Mouse (Mus musculus) embryo, embryonic 9.5 days (tissue): ENCODE measurements around the gene Rasgrp3.
A peak's percentile ranks its signal among the peaks of the same experiment; 100 is the strongest.

Experiments
- DNase-seq: peaks from one replicate; pipeline ENCODE4 v3.0.0-alpha.2; 2017; ENCODE audit errors: extremely low spot score

Rasgrp3 gene

GRCm38 (mm10) chr17:75503031-75503430, 67.3 kb downstream of the Rasgrp3 start:
- DNase-seq: no peak

GRCm38 (mm10) chr17:75505053-75505452, 69.4 kb downstream of the Rasgrp3 start:
- DNase-seq: no peak

GRCm38 (mm10) chr17:75506097-75506675, 70.5 kb downstream of the Rasgrp3 start:
- no peak for DNase-seq

- DNase-seq: no peak
Observed at GRCm38 (mm10) chr17:75506708-75507641, 71.3 kb downstream of the Rasgrp3 start.

GRCm38 (mm10) chr17:75509257-75509656, 73.6 kb downstream of the Rasgrp3 start:
- DNase-seq: no peak

DNA sequence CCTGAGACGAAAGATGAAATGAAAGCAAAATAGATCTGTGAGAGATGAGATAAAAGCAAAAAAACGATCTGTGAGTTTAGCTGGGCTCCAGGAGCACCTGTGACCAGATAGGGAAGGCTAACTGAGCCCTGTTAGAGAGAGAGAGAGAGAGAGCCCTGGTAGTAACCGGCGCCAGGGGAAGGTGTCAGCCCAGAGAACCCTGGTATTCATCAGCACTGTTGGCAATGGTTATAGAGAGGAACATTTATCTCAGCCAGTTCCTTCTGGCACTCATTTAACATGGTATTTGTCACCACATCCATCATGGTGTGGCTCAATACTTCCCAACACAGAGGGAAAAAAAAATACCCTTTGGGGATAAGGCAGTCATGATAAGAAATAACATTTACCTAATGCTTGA, 80.9 kb downstream of the Rasgrp3 start:
- DNase-seq: no peak

- no peak for DNase-seq
Observed at GRCm38 (mm10) chr17:75518181-75518901, 82.6 kb downstream of the Rasgrp3 start.

DNA sequence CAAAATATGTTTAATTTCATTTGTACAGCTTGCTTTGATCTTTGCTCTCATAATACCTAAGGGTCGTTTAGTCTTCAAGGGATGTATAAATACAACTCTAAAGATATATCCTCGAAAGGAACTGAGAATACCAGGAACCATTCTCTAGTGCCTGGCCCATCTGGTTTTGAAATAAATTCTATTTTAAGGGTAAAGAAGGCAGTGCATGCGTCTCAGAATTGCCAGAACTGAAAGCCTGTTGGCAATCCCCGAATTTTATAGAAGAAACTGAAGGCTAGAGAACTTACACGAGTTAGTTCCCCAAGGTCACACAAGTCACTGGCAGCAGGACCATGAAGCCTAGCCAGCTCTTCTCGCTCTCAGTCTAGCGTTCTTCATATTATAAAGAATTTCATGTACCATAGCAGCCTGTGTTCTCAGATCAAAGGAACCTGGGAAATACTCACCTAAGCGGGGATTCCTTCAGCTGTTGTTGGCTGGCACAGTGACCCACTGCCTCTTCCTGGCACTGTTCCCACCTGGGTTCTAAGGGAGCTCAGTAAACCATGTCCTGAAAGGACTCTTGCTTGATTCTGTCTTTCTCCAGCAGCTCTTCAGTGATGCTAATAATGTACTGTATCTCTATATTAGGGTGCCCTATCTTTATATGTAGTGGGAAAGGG, 83.7 kb downstream of the Rasgrp3 start:
- no peak for DNase-seq

- no peak for DNase-seq
Observed at GRCm38 (mm10) chr17:75521236-75521842, 85.6 kb downstream of the Rasgrp3 start.

DNA sequence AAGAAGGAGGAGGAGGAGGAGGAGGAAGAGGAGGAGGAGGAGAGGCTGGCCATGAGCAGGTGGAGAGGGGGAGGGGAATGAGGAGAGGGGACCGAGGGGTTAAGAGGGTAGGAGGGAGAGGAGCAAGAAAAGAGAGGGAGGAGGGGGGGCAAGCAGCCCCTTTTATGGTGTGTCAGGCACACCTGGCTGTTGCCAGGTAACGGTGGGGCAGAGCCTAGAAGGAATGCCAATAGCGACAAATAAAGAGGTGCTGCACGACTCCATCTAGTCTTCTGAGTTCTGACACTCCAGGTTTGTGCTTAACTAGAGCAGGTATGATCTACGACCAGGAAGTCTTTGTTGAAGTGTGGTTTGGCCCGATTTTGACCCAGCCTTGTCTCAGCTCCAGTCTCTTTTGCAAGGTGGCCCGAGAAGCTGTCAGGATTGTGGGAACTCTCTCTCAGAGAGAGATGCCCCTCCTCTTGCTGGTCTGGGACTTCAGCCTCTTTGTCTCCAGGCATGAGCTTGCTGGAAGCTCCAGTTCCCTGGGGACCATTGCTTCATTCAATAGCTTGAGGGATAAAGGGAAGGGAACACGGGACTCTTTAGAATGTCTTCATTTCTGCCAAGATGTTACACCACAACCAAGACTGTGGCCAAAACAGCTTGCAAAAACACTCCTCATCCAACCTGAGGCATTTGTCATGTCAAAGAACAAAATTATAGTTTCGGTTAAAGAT, 86.8 kb downstream of the Rasgrp3 start:
- no peak for DNase-seq

DNA sequence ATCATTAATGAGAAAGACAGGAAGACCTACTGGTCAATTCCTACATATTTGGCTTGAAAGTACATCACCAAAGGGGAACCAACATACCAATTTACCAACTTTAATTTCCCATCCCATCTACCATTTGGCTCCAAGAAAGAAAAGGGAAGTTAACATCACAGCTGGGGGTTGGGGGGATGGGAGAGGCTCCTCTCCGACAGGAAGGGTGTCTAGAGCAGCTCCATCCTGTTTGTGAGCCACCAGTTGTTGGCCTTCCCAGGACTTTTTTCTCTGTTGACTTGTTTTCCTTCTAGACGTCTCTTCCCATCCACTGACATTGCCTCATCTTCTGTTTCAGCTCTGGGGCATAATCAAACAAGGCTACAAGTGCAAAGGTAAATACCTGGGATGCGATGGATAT, 88.1 kb downstream of the Rasgrp3 start:
- DNase-seq: no peak

DNA sequence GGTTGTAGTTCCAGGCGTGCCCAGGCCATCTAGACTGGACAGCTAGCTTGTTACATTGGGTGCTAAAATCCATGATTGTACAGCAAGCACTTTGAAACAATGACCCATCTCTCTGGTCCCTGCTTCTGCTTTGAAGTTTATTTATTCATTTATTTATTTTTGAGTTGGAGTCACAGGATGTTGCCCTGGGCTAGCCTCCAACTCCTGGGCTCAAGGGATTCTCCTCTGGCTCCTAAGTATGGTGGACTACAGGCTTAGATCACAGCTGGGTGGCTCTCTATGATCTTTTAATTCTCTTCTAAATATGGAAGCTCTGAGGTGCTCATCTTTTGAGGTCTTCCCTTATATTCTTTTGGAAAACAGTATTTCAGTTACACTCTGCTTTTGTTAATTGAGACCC, 90.7 kb downstream of the Rasgrp3 start:
- DNase-seq: no peak

DNA sequence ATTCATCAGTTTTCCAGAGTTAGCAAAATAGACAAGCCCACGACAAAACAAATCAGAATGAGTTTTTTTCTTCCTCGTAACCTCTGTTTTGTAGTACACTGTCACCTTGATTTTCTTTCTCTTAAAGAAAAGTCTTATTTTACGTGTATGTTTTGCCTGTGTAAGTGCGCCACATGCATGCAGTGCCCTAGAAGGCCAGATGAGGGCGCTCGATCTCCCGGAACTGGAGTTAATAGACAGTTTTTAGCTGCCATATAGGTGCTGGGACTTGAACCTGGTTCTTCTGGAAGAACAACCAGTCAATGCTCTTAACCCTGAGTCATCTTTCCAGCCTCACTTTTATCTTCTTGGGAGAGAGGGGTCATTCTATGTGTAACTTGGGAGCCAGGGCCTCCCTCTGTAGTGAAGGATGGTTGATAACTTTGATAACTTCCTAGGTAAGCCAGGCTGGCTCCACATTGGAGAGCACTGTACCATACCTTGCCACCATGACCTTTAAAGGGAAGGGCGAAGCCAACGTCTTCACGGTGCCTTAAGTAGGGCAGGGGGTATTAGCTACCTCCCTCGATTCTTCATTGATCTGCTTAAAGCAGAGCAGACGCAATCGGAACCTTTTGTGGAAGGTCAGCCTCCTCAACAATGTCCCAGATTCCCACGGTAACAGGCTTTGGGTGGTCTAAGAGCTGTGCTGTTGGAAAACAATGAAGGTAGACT, 93.7 kb downstream of the Rasgrp3 start:
- no peak for DNase-seq

GRCm38 (mm10) chr17:75532469-75532986, 96.8 kb downstream of the Rasgrp3 start:
- DNase-seq: no peak

DNA sequence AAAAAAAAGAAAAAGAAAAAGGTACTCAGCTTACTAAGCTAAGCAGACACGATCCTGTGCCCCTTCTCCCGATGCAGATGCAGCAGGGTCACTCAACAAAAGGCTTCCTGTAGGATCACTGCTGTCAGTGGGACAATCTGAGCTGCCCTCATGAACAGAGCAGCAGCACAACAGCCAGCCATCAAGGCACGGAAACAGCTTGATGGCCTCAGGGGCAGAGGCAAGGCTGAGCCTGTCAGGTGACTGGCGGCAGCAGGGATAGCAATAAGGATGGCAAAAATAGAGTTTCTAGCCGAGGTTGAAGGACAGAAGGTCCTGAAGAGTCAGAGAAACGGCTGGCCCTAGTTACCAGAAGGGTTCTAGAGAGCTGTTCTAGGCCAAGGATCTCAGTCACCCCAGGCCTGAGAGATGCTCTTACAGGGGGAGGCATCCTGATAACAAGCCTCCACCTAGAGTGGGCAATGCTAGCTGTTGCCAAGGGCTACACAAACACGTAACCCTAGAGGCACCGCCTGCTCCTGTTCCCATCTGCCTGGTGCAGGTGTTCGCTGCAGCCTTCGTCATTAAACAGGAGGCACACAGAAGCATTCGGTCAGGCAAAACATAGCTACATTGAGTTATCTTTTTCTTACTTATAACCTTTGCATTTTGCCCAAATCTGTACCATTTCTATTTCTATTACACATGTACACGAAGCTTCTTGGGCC, 98.8 kb downstream of the Rasgrp3 start:
- no peak for DNase-seq

GRCm38 (mm10) chr17:75535612-75536011, 99.9 kb downstream of the Rasgrp3 start:
- no peak for DNase-seq

GRCm38 (mm10) chr17:75536396-75537049, 100.8 kb downstream of the Rasgrp3 start:
- peak; percentile 20 for DNase-seq

- DNase-seq: no peak
Observed at GRCm38 (mm10) chr17:75537050-75537445, 101.4 kb downstream of the Rasgrp3 start.

GRCm38 (mm10) chr17:75538431-75538830, 102.7 kb downstream of the Rasgrp3 start:
- DNase-seq: no peak
